7 mouse cellular contexts compared by ENCODE assay signal in the genomic region with DNA sequence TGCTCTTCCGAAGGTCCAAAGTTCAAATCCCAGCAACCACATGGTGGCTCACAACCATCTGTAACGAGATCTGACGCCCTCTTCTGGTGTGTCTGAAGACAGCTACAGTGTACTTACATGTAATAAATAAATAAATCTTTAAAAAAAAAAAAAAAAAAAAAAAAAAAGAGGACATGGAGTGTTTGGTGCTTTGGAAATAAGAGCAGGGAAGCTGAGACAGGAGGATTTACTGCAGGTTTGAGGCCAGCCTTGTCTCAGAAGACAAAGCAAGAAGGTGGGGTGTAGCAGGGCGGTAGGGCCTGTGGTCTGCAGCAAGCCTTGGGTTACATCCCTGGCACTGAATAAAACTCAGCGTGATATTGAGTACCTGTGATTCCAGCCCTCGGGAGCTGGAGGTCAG. TPM values are rescaled to one million over a fixed set of nuclear protein-coding genes. Genes with fewer than 3 reads are reported as not detected.
DNase-seq lines count a peak whose midpoint lies in the region; ATAC-seq and TF ChIP-seq lines count a peak whose summit lies in the region.
"Not testable (repeated sequence)": the region's sequence is repeated elsewhere in the genome, so short reads cannot be mapped to it uniquely, and the experiment has no call there.

No protein-coding gene starts in this region.

- not testable (repeated sequence) for H3K27me3 ChIP-seq in MEL (ENCODE audit: control insufficient read depth in 1 of 2, insufficient read depth in 2 of 2, low read length in 2 of 2); intestine, embryonic 15.5 days (replicated peaks); intestine, postnatal 0 days (replicated peaks; ENCODE audit: control insufficient read depth, insufficient read depth, low read length); kidney, embryonic 15.5 days; liver, adult 2 months (ENCODE audit: control insufficient read depth, insufficient read depth, low read length); liver, embryonic 16.5 days (ENCODE audit: control insufficient read depth, insufficient read depth, low read depth, low read length); small intestine, adult 2 months (ENCODE audit: control insufficient read depth, insufficient read depth, low read length)

- H3K9ac ChIP-seq in MEL (ENCODE audit: control insufficient read depth, low read depth, low read length, poor library complexity, severe bottlenecking); intestine, embryonic 15.5 days; intestine, postnatal 0 days (ENCODE audit: low read depth, low read length); kidney, embryonic 15.5 days; liver, embryonic 16.5 days (ENCODE audit: low read depth, low read length): not testable (repeated sequence)
- H3K9ac ChIP-seq in liver, adult 2 months (ENCODE audit: low read depth, low read length), result peak overlapping the region; percentile 38

- TF ChIP-seq POLR2A in MEL (IDR thresholded peaks at IDR 0.05; ENCODE audit: control insufficient read depth in 1 of 2, insufficient read depth in 1 of 2, low read depth in 1 of 2, low read length in 2 of 2, poor library complexity in 1 of 2); liver, adult 2 months (IDR thresholded peaks at IDR 0.05; ENCODE audit: extremely low read depth, insufficient read depth, low read length); small intestine, adult 2 months (IDR thresholded peaks at IDR 0.05; ENCODE audit: low read depth, low read length): not testable (repeated sequence)

- H3K36me3 ChIP-seq in MEL (ENCODE audit: control insufficient read depth in 1 of 2, insufficient read depth in 2 of 2, low read length in 2 of 2), result peaks cover 0 to 35% of the 10 kb centered on the region in 2 experiments; a peak in 2 of 4 replicates
- H3K36me3 ChIP-seq in intestine, embryonic 15.5 days; intestine, postnatal 0 days (ENCODE audit: control insufficient read depth, insufficient read depth); kidney, embryonic 15.5 days; liver, adult 2 months (ENCODE audit: control insufficient read depth, insufficient read depth, low read length); liver, embryonic 16.5 days (ENCODE audit: control insufficient read depth, insufficient read depth); small intestine, adult 2 months (ENCODE audit: control insufficient read depth, insufficient read depth, low read length): not testable (repeated sequence)

- not testable (repeated sequence) for DNase-seq in MEL (ENCODE audit: low read depth, low spot score); liver, adult 2 months (ENCODE audit: extremely low read depth, low read depth, low spot score)

- H3K4me3 ChIP-seq in MEL (ENCODE audit: control insufficient read depth in 1 of 2, insufficient read depth in 1 of 2, low read depth in 2 of 2, low read length in 2 of 2); intestine, embryonic 15.5 days (replicated peaks); intestine, postnatal 0 days (ENCODE audit: low read depth, low read length); kidney, embryonic 15.5 days (replicated peaks); liver, adult 2 months (ENCODE audit: insufficient read depth, low read depth, low read length); liver, embryonic 16.5 days (ENCODE audit: low read depth, low read length); small intestine, adult 2 months (ENCODE audit: low read depth, low read length): not testable (repeated sequence)

- peaks cover 23 to 48% of the 10 kb centered on the region in 2 experiments for H3K4me1 ChIP-seq in MEL (ENCODE audit: control insufficient read depth in 1 of 2, insufficient read depth in 2 of 2, low read length in 2 of 2)
- peaks cover 47% of the 10 kb centered on the region for H3K4me1 ChIP-seq in intestine, embryonic 15.5 days (replicated peaks)
- peaks cover 18% of the 10 kb centered on the region; the same call in 1 of the 2 replicates for H3K4me1 ChIP-seq in intestine, postnatal 0 days (replicated peaks; ENCODE audit: control insufficient read depth, insufficient read depth, low read length)
- peaks cover 41% of the 10 kb centered on the region for H3K4me1 ChIP-seq in kidney, embryonic 15.5 days
- peaks cover 40% of the 10 kb centered on the region for H3K4me1 ChIP-seq in liver, adult 2 months (ENCODE audit: control insufficient read depth, insufficient read depth, low read length)
- H3K4me1 ChIP-seq in liver, embryonic 16.5 days (ENCODE audit: control insufficient read depth, low read depth, low read length), result peaks cover 71% of the 10 kb centered on the region
- H3K4me1 ChIP-seq in small intestine, adult 2 months (ENCODE audit: control insufficient read depth, insufficient read depth, insufficient read length, low read length), result peaks cover 53% of the 10 kb centered on the region

- TF ChIP-seq RAD21 in MEL (IDR thresholded peaks at IDR 0.05; ENCODE audit: low read depth, low read length), result not testable (repeated sequence)

- H3K27ac ChIP-seq in MEL (ENCODE audit: control insufficient read depth, low read depth, low read length), result not testable (repeated sequence)
- peak overlapping the region; percentile 46 for H3K27ac ChIP-seq in intestine, embryonic 15.5 days
- H3K27ac ChIP-seq in intestine, postnatal 0 days (ENCODE audit: low read depth, low read length), result peak overlapping the region; percentile 70; the same call in 1 of the 2 replicates
- 0 out of 2 replicates have a peak overlapping the region, but pooled peaks have one; percentile 48 for H3K27ac ChIP-seq in kidney, embryonic 15.5 days
- H3K27ac ChIP-seq in liver, adult 2 months (replicated peaks; ENCODE audit: insufficient read depth, low read depth, low read length), result peak overlapping the region; percentile 90
- H3K27ac ChIP-seq in liver, embryonic 16.5 days (ENCODE audit: low read length), result peak overlapping the region; percentile 59
- peak overlapping the region; percentile 96 for H3K27ac ChIP-seq in small intestine, adult 2 months (ENCODE audit: insufficient read depth, low read depth, low read length)

- not testable (repeated sequence) for H3K9me3 ChIP-seq in MEL (replicated peaks; ENCODE audit: insufficient read depth, low read length); intestine, embryonic 15.5 days; intestine, postnatal 0 days (ENCODE audit: control insufficient read depth); kidney, embryonic 15.5 days (replicated peaks); liver, embryonic 16.5 days (replicated peaks; ENCODE audit: control insufficient read depth, low read length)

- not testable (repeated sequence) for ATAC-seq in intestine, embryonic 15.5 days; intestine, postnatal 0 days; kidney, embryonic 15.5 days (replicated peaks; ENCODE audit: low FRiP score); liver, embryonic 16.5 days (ENCODE audit: low read depth)

- 62% methylated on average over 6 of the region's 6 CpGs for WGBS in intestine, embryonic 15.5 days
- WGBS in intestine, postnatal 0 days, result 71% methylated on average over 4 of the region's 6 CpGs
- 86% methylated on average over 5 of the region's 6 CpGs for WGBS in kidney, embryonic 15.5 days
- WGBS in liver, adult 2 months, result 29% methylated on average over 6 of the region's 6 CpGs
- WGBS in liver, embryonic 16.5 days (ENCODE audit: insufficient replicate concordance), result 87% methylated on average over 4 of the region's 6 CpGs
- 40% methylated on average over 6 of the region's 6 CpGs for WGBS in small intestine, adult 2 months

- not testable (repeated sequence) for H3K79me2 ChIP-seq in MEL (ENCODE audit: control insufficient read depth, insufficient read depth, low read length, poor library complexity); liver, adult 2 months (ENCODE audit: control insufficient read depth, insufficient read depth, low read length)

- TF ChIP-seq EP300 in MEL (IDR thresholded peaks at IDR 0.05; ENCODE audit: low read depth in 1 of 2, low read length in 2 of 2), result not testable (repeated sequence)

- not testable (repeated sequence) for TF ChIP-seq CTCF in MEL (IDR thresholded peaks at IDR 0.05 in 2 of 3, conservative IDR thresholded peaks at IDR 0.05 in 1 of 3; ENCODE audit: control insufficient read depth in 1 of 3, insufficient read depth in 1 of 3, low read depth in 2 of 3, low read length in 3 of 3, poor library complexity in 1 of 3, severe bottlenecking in 1 of 3); intestine, postnatal 0 days (IDR thresholded peaks at IDR 0.05; ENCODE audit: low read depth); liver, adult 2 months (IDR thresholded peaks at IDR 0.05; ENCODE audit: low read depth, low read length); small intestine, adult 2 months (IDR thresholded peaks at IDR 0.05; ENCODE audit: extremely low read depth, insufficient read length, insufficient replicate concordance, low read depth, low read length)

- H3K4me2 ChIP-seq in intestine, embryonic 15.5 days (replicated peaks); kidney, embryonic 15.5 days; liver, embryonic 16.5 days (ENCODE audit: low read depth, low read length): not testable (repeated sequence)
- H3K4me2 ChIP-seq in intestine, postnatal 0 days (replicated peaks; ENCODE audit: low read depth), result peak overlapping the region; percentile 45; the same call in 1 of the 2 replicates

RNA-seq across cellular contexts. Expression of gene Tk1, which starts 7.6 kb away (rescaled TPM):
- total RNA-seq in MEL (2012; rRNA removed), result 171 and 172 TPM in 2 replicates
- 100 to 1,000 TPM in 1 of 2 experiments, not detected in 1; 188 TPM for polyA plus RNA-seq in MEL (2012; ENCODE audit: insufficient read depth in 1 of 2, insufficient read length in 2 of 2, low read depth in 1 of 2, low replicate concordance in 2 of 2, missing spikeins in 1 of 2)
- 144 and 146 TPM in 2 replicates for polyA plus RNA-seq in intestine, embryonic 15.5 days (2015; fragmentation: Nextera tagmentation; extraction: Ambion mirVana)
- polyA plus RNA-seq in intestine, postnatal 0 days (2015; fragmentation: Nextera tagmentation; extraction: Ambion mirVana), result 36.3 and 44.8 TPM in 2 replicates
- polyA plus RNA-seq in kidney, embryonic 15.5 days (2015; fragmentation: Nextera tagmentation; extraction: Ambion mirVana), result 127 and 128 TPM in 2 replicates
- 56.9 and 65.1 TPM in 2 replicates for total RNA-seq in liver, adult 2 months (2014; rRNA removed)
- polyA plus RNA-seq in liver, adult 2 months (2012; rRNA removed), result 45.6 and 69.7 TPM in 2 replicates
- 120 and 127 TPM in 2 replicates for polyA plus RNA-seq in liver, embryonic 16.5 days (2015; fragmentation: Nextera tagmentation; extraction: Ambion mirVana)
- polyA plus RNA-seq in small intestine, adult 2 months (2012; rRNA removed), result 22.8 and 52.2 TPM in 2 replicates

RNA-seq across cellular contexts. Expression of gene Afmid, which starts 7.8 kb away (rescaled TPM):
- 3.3 and 3.5 TPM in 2 replicates for total RNA-seq in MEL (2012; rRNA removed)
- polyA plus RNA-seq in MEL (2012; ENCODE audit: insufficient read depth in 1 of 2, insufficient read length in 2 of 2, low read depth in 1 of 2, low replicate concordance in 2 of 2, missing spikeins in 1 of 2), result 1 to 10 TPM in 1 of 2 experiments, not detected in 1; 3.8 TPM
- 8.3 and 8.9 TPM in 2 replicates for polyA plus RNA-seq in intestine, embryonic 15.5 days (2015; fragmentation: Nextera tagmentation; extraction: Ambion mirVana)
- polyA plus RNA-seq in intestine, postnatal 0 days (2015; fragmentation: Nextera tagmentation; extraction: Ambion mirVana), result 7.0 and 9.2 TPM in 2 replicates
- polyA plus RNA-seq in kidney, embryonic 15.5 days (2015; fragmentation: Nextera tagmentation; extraction: Ambion mirVana), result 3.9 and 6.7 TPM in 2 replicates
- total RNA-seq in liver, adult 2 months (2014; rRNA removed), result 119 and 136 TPM in 2 replicates
- 117 and 144 TPM in 2 replicates for polyA plus RNA-seq in liver, adult 2 months (2012; rRNA removed)
- 14.6 and 15.4 TPM in 2 replicates for polyA plus RNA-seq in liver, embryonic 16.5 days (2015; fragmentation: Nextera tagmentation; extraction: Ambion mirVana)
- polyA plus RNA-seq in small intestine, adult 2 months (2012; rRNA removed), result 4.3 and 11.1 TPM in 2 replicates

RNA-seq across cellular contexts. Expression of gene Birc5, which starts 15.5 kb away (rescaled TPM):
- total RNA-seq in MEL (2012; rRNA removed), result 242 and 244 TPM in 2 replicates
- polyA plus RNA-seq in MEL (2012; ENCODE audit: insufficient read depth in 1 of 2, insufficient read length in 2 of 2, low read depth in 1 of 2, low replicate concordance in 2 of 2, missing spikeins in 1 of 2), result 100 to 1,000 TPM in 1 of 2 experiments, not detected in 1; 214 TPM
- polyA plus RNA-seq in intestine, embryonic 15.5 days (2015; fragmentation: Nextera tagmentation; extraction: Ambion mirVana), result 307 and 336 TPM in 2 replicates
- 84.0 and 86.0 TPM in 2 replicates for polyA plus RNA-seq in intestine, postnatal 0 days (2015; fragmentation: Nextera tagmentation; extraction: Ambion mirVana)
- 310 and 329 TPM in 2 replicates for polyA plus RNA-seq in kidney, embryonic 15.5 days (2015; fragmentation: Nextera tagmentation; extraction: Ambion mirVana)
- total RNA-seq in liver, adult 2 months (2014; rRNA removed), result 0.65 and 2.0 TPM in 2 replicates
- 0.82 and 0.92 TPM in 2 replicates for polyA plus RNA-seq in liver, adult 2 months (2012; rRNA removed)
- polyA plus RNA-seq in liver, embryonic 16.5 days (2015; fragmentation: Nextera tagmentation; extraction: Ambion mirVana), result 298 and 327 TPM in 2 replicates
- 4.3 and 9.5 TPM in 2 replicates for polyA plus RNA-seq in small intestine, adult 2 months (2012; rRNA removed)

RNA-seq across cellular contexts. Expression of gene Gm20708, which starts 24.0 kb away (rescaled TPM):
- 0.46 and 0.85 TPM in 2 replicates for total RNA-seq in MEL (2012; rRNA removed)
- polyA plus RNA-seq in MEL (2012; ENCODE audit: insufficient read depth in 1 of 2, insufficient read length in 2 of 2, low read depth in 1 of 2, low replicate concordance in 2 of 2, missing spikeins in 1 of 2), result under 1 TPM in 1 of 2 experiments, not detected in 1; 0.70 TPM
- polyA plus RNA-seq in intestine, embryonic 15.5 days (2015; fragmentation: Nextera tagmentation; extraction: Ambion mirVana), result 0.26 and 0.38 TPM in 2 replicates
- 0.29 and 0.37 TPM in 2 replicates for polyA plus RNA-seq in intestine, postnatal 0 days (2015; fragmentation: Nextera tagmentation; extraction: Ambion mirVana)
- 0.54 and 0.91 TPM in 2 replicates for polyA plus RNA-seq in kidney, embryonic 15.5 days (2015; fragmentation: Nextera tagmentation; extraction: Ambion mirVana)
- 0.37 and 0.40 TPM in 2 replicates for total RNA-seq in liver, adult 2 months (2014; rRNA removed)
- polyA plus RNA-seq in liver, adult 2 months (2012; rRNA removed), result 0.21 and 0.40 TPM in 2 replicates
- polyA plus RNA-seq in liver, embryonic 16.5 days (2015; fragmentation: Nextera tagmentation; extraction: Ambion mirVana), result 0.38 and 0.64 TPM in 2 replicates
- polyA plus RNA-seq in small intestine, adult 2 months (2012; rRNA removed), result 0.06 TPM in 1 of 2 replicates, not detected in the other

RNA-seq across cellular contexts. Expression of gene Syngr2, which starts 24.0 kb away (rescaled TPM):
- 160 and 189 TPM in 2 replicates for total RNA-seq in MEL (2012; rRNA removed)
- polyA plus RNA-seq in MEL (2012; ENCODE audit: insufficient read depth in 1 of 2, insufficient read length in 2 of 2, low read depth in 1 of 2, low replicate concordance in 2 of 2, missing spikeins in 1 of 2), result 100 to 1,000 TPM in 1 of 2 experiments, not detected in 1; 384 TPM
- 135 and 151 TPM in 2 replicates for polyA plus RNA-seq in intestine, embryonic 15.5 days (2015; fragmentation: Nextera tagmentation; extraction: Ambion mirVana)
- 116 and 129 TPM in 2 replicates for polyA plus RNA-seq in intestine, postnatal 0 days (2015; fragmentation: Nextera tagmentation; extraction: Ambion mirVana)
- polyA plus RNA-seq in kidney, embryonic 15.5 days (2015; fragmentation: Nextera tagmentation; extraction: Ambion mirVana), result 78.0 and 80.5 TPM in 2 replicates
- 37.9 and 54.2 TPM in 2 replicates for total RNA-seq in liver, adult 2 months (2014; rRNA removed)
- polyA plus RNA-seq in liver, adult 2 months (2012; rRNA removed), result 124 and 152 TPM in 2 replicates
- polyA plus RNA-seq in liver, embryonic 16.5 days (2015; fragmentation: Nextera tagmentation; extraction: Ambion mirVana), result 48.6 and 55.5 TPM in 2 replicates
- 183 and 229 TPM in 2 replicates for polyA plus RNA-seq in small intestine, adult 2 months (2012; rRNA removed)
